Mouse (Mus musculus) cerebellum, adult 9-11 months (tissue): ENCODE measurements at regions not wholly inside any gene's neighbourhood (a gene's known extent, or its start where the extent isn't known, plus 50 kb on each side); places are given as distances from the start of the nearest gene placed in this dataset.

Experiments
- DNase-seq: peaks from one replicate; pipeline ENCODE4 v3.0.0; 2022

- DNase-seq, result no peak
These were observed 88.3 kb upstream of the Habp2 start for GRCm38 (mm10) chr19:56198474-56199236.

GRCm38 (mm10) chr19:56199401-56200150 lies 87.4 kb upstream of the Habp2 start:
- no peak for DNase-seq

GRCm38 (mm10) chr19:56201007-56201682 lies 85.8 kb upstream of the Habp2 start:
- no peak for DNase-seq

GRCm38 (mm10) chr19:56201738-56202480 lies 85.0 kb upstream of the Habp2 start:
- no peak for DNase-seq

GRCm38 (mm10) chr19:56202481-56203130 lies 84.3 kb upstream of the Habp2 start:
- no peak for DNase-seq

- no peak for DNase-seq
These were observed 68.4 kb upstream of the Habp2 start for GRCm38 (mm10) chr19:56218536-56218935.

GRCm38 (mm10) chr19:56220724-56221407 lies 66.1 kb upstream of the Habp2 start:
- DNase-seq, result no peak

- DNase-seq, result no peak
These were observed 64.4 kb upstream of the Habp2 start for GRCm38 (mm10) chr19:56222496-56222895.

GRCm38 (mm10) chr19:56225039-56225438 lies 61.9 kb upstream of the Habp2 start:
- no peak for DNase-seq

GRCm38 (mm10) chr19:56225518-56225917 lies 61.4 kb upstream of the Habp2 start:
- DNase-seq, result no peak

- no peak for DNase-seq
These were observed 58.4 kb upstream of the Habp2 start for GRCm38 (mm10) chr19:56228586-56228985.

GRCm38 (mm10) chr19:56231430-56231829 lies 55.5 kb upstream of the Habp2 start:
- no peak for DNase-seq

GRCm38 (mm10) chr19:56231849-56232248 lies 55.1 kb upstream of the Habp2 start:
- no peak for DNase-seq

GRCm38 (mm10) chr19:56232269-56232668 lies 54.7 kb upstream of the Habp2 start:
- no peak for DNase-seq

- DNase-seq, result no peak
These were observed 54.0 kb upstream of the Habp2 start for GRCm38 (mm10) chr19:56232950-56233349.

GRCm38 (mm10) chr19:56235040-56235439 lies 51.9 kb upstream of the Habp2 start:
- no peak for DNase-seq
